Comparison of ENCODE assay signal across 19 mouse cellular contexts in genomic region chr11:88625063-88625462, GRCm38 (mm10).
A peak's percentile ranks its signal among the peaks of the same experiment; 100 is the strongest.
DNase-seq lines count a peak whose midpoint lies in the region; ATAC-seq lines count a peak whose summit lies in the region.
"Had no signal": no experiment of that assay in that cellular context is flagged by ENCODE, and none has a peak within 500 bp of the region (broad histone marks: within the 10 kb centered on the region; RNA-seq: fewer than 3 reads in every experiment).

No protein-coding gene starts in this region.

- H3K27ac ChIP-seq in embryonic facial prominence, embryonic 13.5 days, result peak overlapping the region; percentile 7; the same call in 1 of the 2 replicates
- H3K27ac ChIP-seq in embryonic facial prominence, embryonic 10.5 days (replicated peaks), result no peak overlapping the region
- H3K27ac ChIP-seq in kidney, embryonic 14.5 days (ENCODE audit: low read depth, low read length), result peak overlapping the region; percentile 65; the same call in 1 of the 2 replicates
- H3K27ac ChIP-seq: embryonic facial prominence, embryonic 15.5 days; heart, adult 2 months had no signal

- no peak for DNase-seq in embryonic facial prominence, embryonic 10.5 days (ENCODE audit: low spot score)
- no peak for DNase-seq in kidney, adult 8-10 months
- DNase-seq in thymus, postnatal 25 days, result peak; percentile 47
- DNase-seq in thymus, postnatal 14 days, result no peak
- DNase-seq in yolk sac, embryonic 10.5 days (ENCODE audit: low spot score), result no peak
- DNase-seq: adrenal gland, adult 8-10 months; cerebellum, adult 2 months; heart, postnatal 4 days; kidney, adult 2 months; lung, embryonic 14.5 days; retina, postnatal 1 day had no signal

- H3K36me3 ChIP-seq in embryonic facial prominence, embryonic 13.5 days, result no peaks in the 10 kb centered on the region
- H3K36me3 ChIP-seq in embryonic facial prominence, embryonic 10.5 days (replicated peaks), result peaks cover 21% of the 10 kb centered on the region
- no peaks in the 10 kb centered on the region for H3K36me3 ChIP-seq in kidney, embryonic 14.5 days (ENCODE audit: control insufficient read depth, insufficient read depth, low read length)
- H3K36me3 ChIP-seq: embryonic facial prominence, embryonic 15.5 days had no signal

- no peaks in the 10 kb centered on the region for H3K9me3 ChIP-seq in embryonic facial prominence, embryonic 13.5 days
- no peaks in the 10 kb centered on the region for H3K9me3 ChIP-seq in embryonic facial prominence, embryonic 10.5 days
- H3K9me3 ChIP-seq in kidney, embryonic 14.5 days (ENCODE audit: control insufficient read depth, low read length), result no peaks in the 10 kb centered on the region
- H3K9me3 ChIP-seq: embryonic facial prominence, embryonic 15.5 days had no signal

- H3K27me3 ChIP-seq in embryonic facial prominence, embryonic 13.5 days, result no peaks in the 10 kb centered on the region
- H3K27me3 ChIP-seq in embryonic facial prominence, embryonic 10.5 days (replicated peaks; ENCODE audit: low read depth, poor library complexity, severe bottlenecking), result no peaks in the 10 kb centered on the region
- no peaks in the 10 kb centered on the region for H3K27me3 ChIP-seq in kidney, embryonic 14.5 days (ENCODE audit: control insufficient read depth, insufficient read depth, low read length)
- H3K27me3 ChIP-seq: embryonic facial prominence, embryonic 15.5 days had no signal

- no peak overlapping the region for H3K9ac ChIP-seq in embryonic facial prominence, embryonic 13.5 days
- no peak overlapping the region; the same call in 1 of the 2 replicates for H3K9ac ChIP-seq in kidney, embryonic 14.5 days (ENCODE audit: low read depth, low read length)
- H3K9ac ChIP-seq: embryonic facial prominence, embryonic 15.5 days; lung, embryonic 14.5 days had no signal

- no peak for ATAC-seq in embryonic facial prominence, embryonic 13.5 days (ENCODE audit: insufficient number of reproducible peaks, insufficient read depth, low FRiP score, low TSS enrichment, low read depth)
- no peak for ATAC-seq in kidney, embryonic 14.5 days (ENCODE audit: low FRiP score, low TSS enrichment)
- no peak for ATAC-seq in erythroid progenitor cell, adult 5-6 weeks (replicated peaks; ENCODE audit: low FRiP score, poor library complexity, severe bottlenecking)
- ATAC-seq: forebrain, embryonic 16.5 days; midbrain, embryonic 16.5 days had no signal

- H3K4me2 ChIP-seq in embryonic facial prominence, embryonic 13.5 days, result no peak overlapping the region
- H3K4me2 ChIP-seq in kidney, embryonic 14.5 days (replicated peaks; ENCODE audit: low read depth, low read length), result peak overlapping the region; percentile 29; the same call in 1 of the 2 replicates
- H3K4me2 ChIP-seq: embryonic facial prominence, embryonic 15.5 days; liver, embryonic 11.5 days; lung, embryonic 14.5 days had no signal

- 69% methylated on average over 14 of the region's 14 CpGs for WGBS in embryonic facial prominence, embryonic 13.5 days
- 89% methylated on average over 14 of the region's 14 CpGs for WGBS in embryonic facial prominence, embryonic 10.5 days
- WGBS in kidney, embryonic 14.5 days, result 20% methylated on average over 14 of the region's 14 CpGs

- peaks cover 71% of the 10 kb centered on the region for H3K4me1 ChIP-seq in embryonic facial prominence, embryonic 13.5 days
- H3K4me1 ChIP-seq in embryonic facial prominence, embryonic 10.5 days, result peaks cover 95% of the 10 kb centered on the region
- H3K4me1 ChIP-seq in kidney, embryonic 14.5 days (ENCODE audit: control insufficient read depth, insufficient read depth, low read length), result peaks cover 97% of the 10 kb centered on the region

- no peak overlapping the region for H3K4me3 ChIP-seq in embryonic facial prominence, embryonic 13.5 days
- H3K4me3 ChIP-seq in embryonic facial prominence, embryonic 10.5 days, result no peak overlapping the region
- H3K4me3 ChIP-seq in kidney, embryonic 14.5 days (ENCODE audit: low read length), result no peak overlapping the region
- H3K4me3 ChIP-seq: embryonic facial prominence, embryonic 15.5 days; heart, adult 2 months had no signal
